Mouse (Mus musculus): ENCODE measurements around the gene Utrn. TPM values are rescaled to one million over a fixed set of nuclear protein-coding genes. Genes with fewer than 3 reads are reported as not detected.
A peak's percentile ranks its signal among the peaks of the same experiment; 100 is the strongest.

Utrn gene
- polyA plus RNA-seq, 1 experiment = 159 TPM

GRCm38 (mm10) chr10:12788529-12788928 is 80.6 kb downstream of the Utrn start:
- Histone ChIP-seq H3K27me3 (ENCODE audit: control insufficient read depth, insufficient read depth, low read length, poor library complexity, severe bottlenecking) (no peaks in the 10 kb centered on the region), H3K36me3 (ENCODE audit: control insufficient read depth, insufficient read depth, low read length, poor library complexity, severe bottlenecking) (no peaks in the 10 kb centered on the region), H3K4me1 (ENCODE audit: control insufficient read depth, insufficient read depth, low read length) (peaks cover 3% of the 10 kb centered on the region), H3K4me3 (ENCODE audit: low read depth, low read length) (no peak overlapping the region), H3K9me3 (replicated peaks; ENCODE audit: control insufficient read depth, insufficient read depth, low read length, poor library complexity, severe bottlenecking) (no peaks in the 10 kb centered on the region), H3K27ac (ENCODE audit: insufficient read depth, low read length) (no peak overlapping the region), H3K9ac (ENCODE audit: low read depth, poor library complexity, severe bottlenecking) (no peak overlapping the region)
- TF ChIP-seq POLR2A (IDR thresholded peaks at IDR 0.05; ENCODE audit: insufficient read depth, low read length) (no peak), CTCF (IDR thresholded peaks at IDR 0.05; ENCODE audit: low read depth, low read length) (no peak), EP300 (IDR thresholded peaks at IDR 0.05; ENCODE audit: insufficient read depth, low read depth, low read length) (no peak)

GRCm38 (mm10) chr10:12787965-12788364 is 81.2 kb downstream of the Utrn start:
- Histone ChIP-seq H3K4me1 (ENCODE audit: control insufficient read depth, insufficient read depth, low read length) (peaks cover 3% of the 10 kb centered on the region), H3K4me3 (ENCODE audit: low read depth, low read length) (no peak overlapping the region), H3K9me3 (replicated peaks; ENCODE audit: control insufficient read depth, insufficient read depth, low read length, poor library complexity, severe bottlenecking) (no peaks in the 10 kb centered on the region), H3K27me3 (ENCODE audit: control insufficient read depth, insufficient read depth, low read length, poor library complexity, severe bottlenecking) (no peaks in the 10 kb centered on the region), H3K27ac (ENCODE audit: insufficient read depth, low read length) (no peak overlapping the region), H3K36me3 (ENCODE audit: control insufficient read depth, insufficient read depth, low read length, poor library complexity, severe bottlenecking) (no peaks in the 10 kb centered on the region), H3K9ac (ENCODE audit: low read depth, poor library complexity, severe bottlenecking) (no peak overlapping the region)
- TF ChIP-seq EP300 (IDR thresholded peaks at IDR 0.05; ENCODE audit: insufficient read depth, low read depth, low read length) (no peak), POLR2A (IDR thresholded peaks at IDR 0.05; ENCODE audit: insufficient read depth, low read length) (no peak), CTCF (IDR thresholded peaks at IDR 0.05; ENCODE audit: low read depth, low read length) (no peak)

GRCm38 (mm10) chr10:12785299-12785698 is 83.9 kb downstream of the Utrn start:
- TF ChIP-seq POLR2A (IDR thresholded peaks at IDR 0.05; ENCODE audit: insufficient read depth, low read length) = no peak
- no peak for TF ChIP-seq CTCF (IDR thresholded peaks at IDR 0.05; ENCODE audit: low read depth, low read length)
- TF ChIP-seq EP300 (IDR thresholded peaks at IDR 0.05; ENCODE audit: insufficient read depth, low read depth, low read length) = 0 out of 2 replicates have a peak, but pooled peaks have one; percentile 67
- Histone ChIP-seq H3K4me3 (ENCODE audit: low read depth, low read length) (no peak overlapping the region), H3K9me3 (replicated peaks; ENCODE audit: control insufficient read depth, insufficient read depth, low read length, poor library complexity, severe bottlenecking) (no peaks in the 10 kb centered on the region)

GRCm38 (mm10) chr10:12781381-12781907 is 87.7 kb downstream of the Utrn start:
- Histone ChIP-seq H3K4me3 (ENCODE audit: low read depth, low read length) (no peak overlapping the region), H3K9ac (ENCODE audit: low read depth, poor library complexity, severe bottlenecking) (no peak overlapping the region), H3K27ac (ENCODE audit: insufficient read depth, low read length) (no peak overlapping the region), H3K9me3 (replicated peaks; ENCODE audit: control insufficient read depth, insufficient read depth, low read length, poor library complexity, severe bottlenecking) (peaks cover 4% of the 10 kb centered on the region), H3K36me3 (ENCODE audit: control insufficient read depth, insufficient read depth, low read length, poor library complexity, severe bottlenecking) (no peaks in the 10 kb centered on the region), H3K4me1 (ENCODE audit: control insufficient read depth, insufficient read depth, low read length) (no peaks in the 10 kb centered on the region), H3K27me3 (ENCODE audit: control insufficient read depth, insufficient read depth, low read length, poor library complexity, severe bottlenecking) (no peaks in the 10 kb centered on the region)
- TF ChIP-seq POLR2A (IDR thresholded peaks at IDR 0.05; ENCODE audit: insufficient read depth, low read length) = no peak
- TF ChIP-seq EP300 (IDR thresholded peaks at IDR 0.05; ENCODE audit: insufficient read depth, low read depth, low read length) = no peak

More at GRCm38 (mm10) chr10:12785299-12785698, 83.9 kb downstream of the Utrn start:
- Histone ChIP-seq H3K9ac (ENCODE audit: low read depth, poor library complexity, severe bottlenecking) (no peak overlapping the region), H3K27ac (ENCODE audit: insufficient read depth, low read length) (peak overlapping the region; percentile 33; the same call in 1 of the 2 replicates), H3K27me3 (ENCODE audit: control insufficient read depth, insufficient read depth, low read length, poor library complexity, severe bottlenecking) (no peaks in the 10 kb centered on the region), H3K4me1 (ENCODE audit: control insufficient read depth, insufficient read depth, low read length) (peaks cover 3% of the 10 kb centered on the region), H3K36me3 (ENCODE audit: control insufficient read depth, insufficient read depth, low read length, poor library complexity, severe bottlenecking) (no peaks in the 10 kb centered on the region)

- Histone ChIP-seq H3K4me3 (ENCODE audit: low read depth, low read length) (no peak overlapping the region), H3K4me1 (ENCODE audit: control insufficient read depth, insufficient read depth, low read length) (no peaks in the 10 kb centered on the region), H3K27ac (ENCODE audit: insufficient read depth, low read length) (no peak overlapping the region), H3K9me3 (replicated peaks; ENCODE audit: control insufficient read depth, insufficient read depth, low read length, poor library complexity, severe bottlenecking) (peaks cover 4% of the 10 kb centered on the region), H3K36me3 (ENCODE audit: control insufficient read depth, insufficient read depth, low read length, poor library complexity, severe bottlenecking) (no peaks in the 10 kb centered on the region), H3K9ac (ENCODE audit: low read depth, poor library complexity, severe bottlenecking) (no peak overlapping the region), H3K27me3 (ENCODE audit: control insufficient read depth, insufficient read depth, low read length, poor library complexity, severe bottlenecking) (no peaks in the 10 kb centered on the region)
- no peak for TF ChIP-seq POLR2A (IDR thresholded peaks at IDR 0.05; ENCODE audit: insufficient read depth, low read length)
- no peak for TF ChIP-seq CTCF (IDR thresholded peaks at IDR 0.05; ENCODE audit: low read depth, low read length)
- no peak for TF ChIP-seq EP300 (IDR thresholded peaks at IDR 0.05; ENCODE audit: insufficient read depth, low read depth, low read length)
These were observed 96.0 kb downstream of the Utrn start for GRCm38 (mm10) chr10:12773178-12773577.

- TF ChIP-seq CTCF (IDR thresholded peaks at IDR 0.05; ENCODE audit: low read depth, low read length) (no peak), POLR2A (IDR thresholded peaks at IDR 0.05; ENCODE audit: insufficient read depth, low read length) (no peak), EP300 (IDR thresholded peaks at IDR 0.05; ENCODE audit: insufficient read depth, low read depth, low read length) (no peak)
- no peaks in the 10 kb centered on the region for H3K36me3 ChIP-seq (ENCODE audit: control insufficient read depth, insufficient read depth, low read length, poor library complexity, severe bottlenecking)
- H3K27ac ChIP-seq (ENCODE audit: insufficient read depth, low read length) = no peak overlapping the region
- H3K4me3 ChIP-seq (ENCODE audit: low read depth, low read length) = no peak overlapping the region
- H3K9me3 ChIP-seq (replicated peaks; ENCODE audit: control insufficient read depth, insufficient read depth, low read length, poor library complexity, severe bottlenecking) = peaks cover 2% of the 10 kb centered on the region
- no peak overlapping the region for H3K9ac ChIP-seq (ENCODE audit: low read depth, poor library complexity, severe bottlenecking)
- no peaks in the 10 kb centered on the region for H3K4me1 ChIP-seq (ENCODE audit: control insufficient read depth, insufficient read depth, low read length)
- no peaks in the 10 kb centered on the region for H3K27me3 ChIP-seq (ENCODE audit: control insufficient read depth, insufficient read depth, low read length, poor library complexity, severe bottlenecking)
These were observed 97.7 kb downstream of the Utrn start for GRCm38 (mm10) chr10:12771511-12771910.

Measured in ES-Bruce4 (cell line).